Mouse (Mus musculus) inflammation-experienced regulatory T-cells (primary cell): Measurements from ENCODE around the gene Cd5l. TPM values are rescaled to one million over a fixed set of nuclear protein-coding genes. Genes with fewer than 3 reads are reported as not detected.

Experiments
- polyA plus RNA-seq, 2 experiments: library from polyadenylated mRNA; unstranded; fragments of 100-300 nt; shearing (Covaris generic); gene quantifications; one replicate each; pipeline ENCODE4 v1.2.1; 2017

Cd5l gene
- polyA plus RNA-seq = 1 to 10 TPM in 1 of 2 experiments, not detected in 1; 6.0 TPM

DNA sequence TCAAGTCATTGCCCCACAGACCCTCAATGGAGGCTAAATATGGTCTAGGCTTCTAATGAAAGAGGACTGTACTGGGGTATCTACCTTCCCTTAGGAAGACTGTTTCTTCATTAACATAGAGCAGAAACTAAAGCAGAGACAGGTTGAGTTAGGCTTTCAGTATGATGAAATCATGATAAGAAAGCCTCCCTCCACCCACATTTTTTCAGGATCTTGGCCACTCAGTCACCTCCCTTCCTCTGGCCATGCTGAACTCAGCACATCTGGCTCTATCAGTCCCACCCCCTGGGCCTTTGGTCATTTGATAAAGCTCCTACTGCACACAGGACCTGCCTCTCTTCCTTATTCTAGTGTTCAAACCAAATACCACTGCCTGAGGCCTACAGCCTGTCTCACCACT is at the start of gene Cd5l:
Gene Cd5l, plus strand, starts transcription at position 301 of the 400 bp plus-strand sequence.

DNA sequence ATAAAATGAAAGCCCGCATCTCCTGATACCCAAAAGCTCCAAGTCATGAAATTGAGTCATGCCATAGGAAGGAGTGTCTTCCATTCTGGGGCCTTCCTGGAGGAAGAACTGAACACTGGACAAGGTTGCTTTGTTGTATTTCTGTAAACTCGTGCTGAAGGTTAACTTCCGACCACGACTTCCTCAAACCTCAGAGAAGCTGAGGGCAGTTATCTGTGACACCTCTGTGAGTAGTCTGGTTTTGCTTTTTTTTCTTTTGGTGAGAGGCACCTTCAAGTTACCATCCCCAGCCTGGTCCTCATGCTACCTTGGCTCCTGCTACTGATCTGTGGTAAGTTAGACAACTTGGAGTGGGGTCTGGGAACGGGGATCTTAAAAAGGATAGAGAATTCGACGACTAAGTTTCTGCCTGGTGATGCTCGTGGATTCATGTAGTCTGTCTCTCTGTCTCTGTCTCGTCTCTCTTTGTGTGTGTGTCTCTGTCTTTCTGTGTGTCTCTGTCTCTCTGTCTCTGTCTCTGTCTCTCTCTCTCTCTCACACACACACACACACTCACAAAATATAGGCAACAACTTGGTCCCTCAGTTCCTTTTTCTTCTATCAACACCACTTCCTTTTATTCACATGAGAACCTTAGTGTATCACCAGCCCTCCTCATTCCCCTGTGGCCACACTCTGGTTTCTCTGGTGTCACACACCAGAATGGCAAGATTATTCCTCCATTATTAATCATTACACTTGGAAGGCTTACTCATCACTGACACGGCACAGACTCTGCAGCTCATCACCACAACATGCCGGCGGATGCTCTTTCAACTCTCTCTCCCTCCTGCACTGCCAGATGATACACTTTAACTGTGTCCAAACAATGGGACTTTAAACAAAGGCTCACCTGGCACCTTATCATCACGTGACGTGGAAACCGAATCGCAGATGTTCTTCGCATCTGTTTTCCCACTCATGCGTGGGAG is 18.8 kb downstream of the Cd5l start, which contains the start of gene Fcrl1:
Gene Fcrl1, plus strand, starts transcription at position 193 of the 971 bp plus-strand sequence.

Other genes starting within 250 kb of the Cd5l start
- 1 to 10 TPM in 1 of 2 experiments, under 1 TPM in 1; 0.12 to 1.2 TPM for gene Kirrel, start 183.1 kb upstream of the Cd5l start, polyA plus RNA-seq
- 1 to 10 TPM in 1 of 2 experiments, under 1 TPM in 1; 0.23 to 2.4 TPM for gene Fcrls, start 94.1 kb upstream of the Cd5l start, polyA plus RNA-seq
- 10 to 100 TPM in 1 of 2 experiments, 1 to 10 TPM in 1; 6.6 to 16.3 TPM for gene Fcrl1, start 18.5 kb downstream of the Cd5l start, polyA plus RNA-seq
- gene Fcrl5, start 77.9 kb downstream of the Cd5l start, polyA plus RNA-seq = under 1 TPM; 0.49 to 0.98 TPM
- gene Etv3, start 167.5 kb downstream of the Cd5l start, polyA plus RNA-seq = 10 to 100 TPM; 35.4 to 42.9 TPM